Mouse (Mus musculus): Measurements from ENCODE around the gene Tubb4a.

GRCm38 (mm10) chr17:57060231-57060801 lies 27.3 kb downstream of the Tubb4a start:
- TF ChIP-seq POLR2A (IDR thresholded peaks at IDR 0.05; ENCODE audit: low read depth, low read length) (no peak; the same call in 1 of the 2 replicates), CTCF (IDR thresholded peaks at IDR 0.05; ENCODE audit: extremely low read depth, insufficient read depth, insufficient read length, insufficient replicate concordance) (peak; percentile 61; the same call in 1 of the 2 replicates)
